Mouse (Mus musculus) forelimb bud, embryonic 11.5 days (tissue): ENCODE data around the gene Nrxn1.
A peak's percentile ranks its signal among the peaks of the same experiment; 100 is the strongest.

Experiments
- DNase-seq: peaks from one replicate; pipeline ENCODE4 v3.0.0-alpha.2; 2012; ENCODE audit warnings: low read depth, low spot score

Nrxn1 gene

DNA sequence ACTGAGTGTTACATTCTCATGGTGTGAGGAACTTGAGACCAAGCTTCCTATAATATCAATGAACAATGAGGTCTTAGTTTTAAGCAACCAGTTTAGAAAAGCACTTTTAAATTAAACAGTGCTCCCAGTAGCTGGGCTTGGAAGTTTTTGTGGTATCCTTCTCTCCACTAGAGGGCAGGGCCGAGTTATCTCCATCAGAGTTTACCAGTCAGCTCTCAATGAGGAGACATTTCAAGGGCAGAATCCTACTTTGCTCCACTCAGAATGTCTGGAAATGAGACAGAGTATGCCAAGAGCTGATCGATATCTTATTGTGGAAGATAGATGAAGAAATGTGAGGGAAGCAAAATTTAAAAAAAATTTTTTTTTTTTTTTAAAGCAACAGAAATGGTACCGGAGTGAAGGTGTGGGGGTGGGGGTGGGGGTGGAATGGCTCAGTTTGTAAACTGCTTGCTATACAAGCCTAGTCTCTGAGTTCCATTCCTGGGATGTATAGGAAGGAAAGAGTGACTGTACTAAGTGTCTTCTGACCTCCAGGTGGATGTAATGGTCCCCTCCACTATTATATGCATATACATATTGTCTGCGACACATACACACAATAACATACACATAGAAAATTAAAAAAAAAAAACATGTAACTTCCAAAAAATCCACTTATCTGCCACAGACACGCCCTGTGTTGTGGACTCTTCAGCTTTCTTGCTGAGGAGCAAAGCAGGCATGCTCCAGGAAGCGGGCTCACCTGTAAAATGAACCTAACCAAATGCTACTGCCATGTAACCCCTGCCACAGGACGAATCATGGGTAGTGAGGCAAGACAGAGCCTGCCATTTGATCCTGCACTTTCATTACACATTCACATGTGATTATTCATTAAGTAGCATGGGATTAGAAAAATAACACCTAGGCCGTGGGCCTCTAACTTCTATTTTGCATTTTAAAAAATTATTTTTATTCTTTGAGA is 283.4 kb downstream of the Nrxn1 start:
- peak; percentile 62 for DNase-seq

DNA sequence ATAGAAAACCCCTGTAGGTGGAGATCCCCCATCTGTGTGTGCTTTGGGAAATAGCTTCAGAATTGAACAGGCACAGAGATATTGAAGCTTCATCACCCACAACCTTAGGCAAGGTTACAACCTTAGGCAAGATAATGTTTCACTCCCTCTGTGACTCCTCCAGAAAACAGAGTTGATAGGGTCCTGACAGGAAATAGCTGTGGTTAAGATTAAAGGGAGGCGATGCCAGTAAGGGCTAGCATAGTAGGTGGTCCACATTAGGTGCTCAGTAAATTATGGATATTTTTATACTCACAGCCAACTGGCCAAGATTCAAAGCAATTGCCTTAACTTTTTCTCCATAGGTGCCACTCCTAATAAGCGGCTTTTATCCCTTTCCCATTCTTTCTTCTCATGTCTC is 284.6 kb downstream of the Nrxn1 start:
- no peak for DNase-seq

- no peak for DNase-seq
Measured at GRCm38 (mm10) chr17:90807199-90807598, 285.7 kb downstream of the Nrxn1 start.

DNA sequence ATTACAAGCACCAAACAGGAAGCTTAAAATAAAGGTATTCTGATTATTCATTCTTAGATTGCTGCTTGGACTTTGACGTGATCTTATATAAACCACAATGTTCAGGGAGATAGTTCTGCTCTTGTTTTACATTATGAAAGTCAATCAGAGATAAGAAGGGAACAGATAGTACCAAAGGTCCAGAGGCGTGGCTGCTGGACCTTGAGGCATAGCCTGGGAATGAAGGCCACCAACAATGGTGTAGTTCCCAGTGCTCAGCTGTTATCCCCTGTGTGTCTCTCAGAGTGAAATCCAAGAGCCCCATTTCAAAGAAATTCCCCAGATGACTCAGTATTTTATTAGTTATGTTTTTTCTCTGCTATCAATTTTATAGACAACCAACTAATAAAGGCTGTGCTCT is 294.2 kb downstream of the Nrxn1 start:
- no peak for DNase-seq

- no peak for DNase-seq
Measured at GRCm38 (mm10) chr17:90797659-90798288, 295.1 kb downstream of the Nrxn1 start.

DNA sequence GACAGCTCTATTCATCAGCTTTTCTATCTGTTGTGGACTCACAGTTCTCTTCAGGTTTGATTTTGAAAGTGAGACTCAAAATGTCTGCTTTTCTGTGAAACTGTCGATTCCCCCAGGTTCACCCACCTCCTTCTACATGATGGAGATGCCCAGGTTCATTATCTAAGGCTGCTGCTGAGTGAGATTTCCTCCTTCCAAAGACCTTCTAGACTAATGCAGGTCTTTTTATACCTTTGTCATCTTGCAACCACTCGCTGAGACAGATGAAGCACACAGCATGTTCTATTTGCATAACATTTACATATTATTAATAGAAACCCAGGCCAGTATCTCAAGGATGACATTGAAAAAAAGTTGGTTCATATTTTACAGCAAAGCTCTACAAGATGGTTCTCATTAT is 295.9 kb downstream of the Nrxn1 start:
- DNase-seq = no peak

DNA sequence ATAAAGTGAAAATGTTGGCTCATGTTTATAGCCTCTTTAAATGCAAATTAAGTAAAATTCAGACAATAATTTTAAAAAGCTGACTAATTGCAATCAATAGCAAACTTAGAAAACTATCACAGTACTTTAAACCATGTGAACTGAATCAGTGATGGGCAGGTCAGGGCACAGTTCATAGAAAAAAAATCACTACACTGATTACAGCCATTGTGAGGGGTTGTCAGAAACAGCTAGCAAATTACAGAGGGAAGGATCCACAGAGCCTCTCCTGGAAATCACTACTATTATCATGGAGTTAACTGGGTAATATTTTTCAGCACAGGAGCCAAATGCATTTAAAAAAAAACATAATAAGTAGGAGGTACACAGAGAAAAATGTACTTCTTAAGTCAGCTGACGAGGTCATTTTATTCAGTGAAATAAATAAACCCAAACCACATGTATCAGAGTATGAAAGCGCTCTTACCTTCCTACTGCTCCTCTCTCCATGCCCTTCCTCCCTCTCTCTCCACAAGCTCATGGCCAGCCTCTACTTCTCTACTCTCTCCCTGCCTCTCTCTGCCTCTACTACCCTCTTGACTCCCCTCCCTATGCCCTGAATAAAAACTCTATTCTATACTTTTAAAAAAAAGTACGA is 304.3 kb downstream of the Nrxn1 start:
- no peak for DNase-seq

DNA sequence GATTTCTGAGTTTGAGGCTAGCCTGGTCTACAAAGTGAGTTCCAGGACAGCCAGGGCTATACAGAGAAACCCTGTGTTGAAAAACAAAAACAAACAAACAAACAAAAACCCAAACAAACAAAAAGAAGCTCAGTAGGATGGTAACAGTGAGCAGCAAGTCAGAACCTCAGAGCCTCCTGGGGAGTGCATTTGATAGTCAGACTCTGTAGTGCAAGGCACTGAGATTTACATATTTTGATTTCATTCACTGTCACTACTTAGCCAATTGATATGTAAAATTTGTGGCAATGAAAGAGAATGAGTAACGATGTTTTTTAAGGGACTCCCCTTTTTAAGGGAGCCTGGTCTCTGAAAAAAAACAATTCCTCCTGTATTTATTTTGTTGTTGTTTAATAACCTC is 304.8 kb downstream of the Nrxn1 start:
- DNase-seq = no peak

DNA sequence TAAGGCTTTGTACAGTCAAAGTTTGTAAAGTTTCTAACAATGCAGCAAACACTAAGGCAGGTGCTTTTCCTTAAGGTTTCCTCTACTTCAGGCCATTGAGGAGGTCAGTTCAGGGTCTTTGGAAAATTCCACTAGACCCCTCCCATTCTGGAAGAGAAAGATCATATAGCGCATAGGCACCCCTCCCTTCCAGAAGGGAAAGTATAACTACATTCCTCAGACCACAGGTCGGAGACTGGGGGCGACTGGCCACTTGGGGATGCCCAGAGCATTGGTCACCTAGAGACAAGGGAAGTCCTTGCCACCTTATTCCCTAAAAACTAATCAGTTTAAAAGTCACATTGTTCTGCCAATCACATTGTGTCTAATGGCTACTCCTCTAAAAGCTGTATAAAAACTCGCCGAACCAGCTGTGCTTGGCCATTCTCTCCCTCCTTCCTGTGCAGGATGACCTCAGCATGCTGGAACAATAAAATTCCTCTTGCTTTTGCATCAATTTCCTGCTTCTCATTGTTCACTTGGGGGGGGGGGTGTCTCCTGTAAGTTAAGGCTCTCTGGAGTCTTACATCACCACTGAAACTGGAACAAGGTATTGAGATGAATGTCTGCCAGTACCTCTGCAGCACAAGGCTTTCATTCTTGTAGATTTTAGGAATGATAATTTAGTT is 305.6 kb downstream of the Nrxn1 start:
- DNase-seq = no peak

GRCm38 (mm10) chr17:90780481-90780880 is 312.4 kb downstream of the Nrxn1 start:
- DNase-seq = no peak

DNA sequence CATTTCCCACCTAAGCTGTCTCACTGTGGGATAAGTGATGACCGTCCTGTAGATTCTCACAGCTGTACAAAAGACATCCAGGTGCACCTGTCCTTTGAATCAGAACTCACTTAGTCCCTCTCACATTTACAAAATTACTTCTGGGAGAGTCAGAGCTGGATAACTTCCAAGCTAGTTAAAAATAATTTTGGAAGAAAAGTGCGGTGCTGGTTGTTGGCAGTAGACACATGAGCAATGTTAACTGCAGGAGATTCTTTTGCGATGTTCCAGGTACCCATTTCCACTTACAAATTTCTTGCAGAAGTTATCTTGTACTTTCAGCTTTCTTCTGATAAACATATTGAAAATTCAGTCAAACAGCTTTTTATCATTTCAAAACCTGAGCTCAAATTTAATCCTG is 317.5 kb downstream of the Nrxn1 start:
- DNase-seq = no peak

DNA sequence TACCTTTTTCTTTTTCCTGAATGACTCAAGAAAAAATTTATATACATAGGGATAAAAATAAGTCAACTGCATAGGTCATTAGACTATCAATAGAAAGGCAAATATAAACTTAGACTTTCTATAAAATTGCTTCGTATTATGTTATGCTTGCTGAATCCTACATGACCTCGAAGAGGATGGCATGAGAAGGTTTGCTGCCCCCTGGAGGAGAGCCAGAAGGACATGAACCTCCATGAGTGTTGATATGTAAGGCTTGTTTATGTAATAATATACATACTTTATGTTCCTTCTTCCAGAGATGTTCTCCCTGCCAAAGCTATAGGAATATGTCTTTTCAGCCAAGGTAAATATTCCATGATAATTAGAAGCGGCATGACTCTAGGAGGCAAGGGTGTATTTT is 319.6 kb downstream of the Nrxn1 start:
- DNase-seq = no peak

- DNase-seq = peak; percentile 33
Measured at GRCm38 (mm10) chr17:90768216-90768615, 324.7 kb downstream of the Nrxn1 start.

- no peak for DNase-seq
Measured at GRCm38 (mm10) chr17:90727124-90727523, 365.7 kb downstream of the Nrxn1 start.

DNA sequence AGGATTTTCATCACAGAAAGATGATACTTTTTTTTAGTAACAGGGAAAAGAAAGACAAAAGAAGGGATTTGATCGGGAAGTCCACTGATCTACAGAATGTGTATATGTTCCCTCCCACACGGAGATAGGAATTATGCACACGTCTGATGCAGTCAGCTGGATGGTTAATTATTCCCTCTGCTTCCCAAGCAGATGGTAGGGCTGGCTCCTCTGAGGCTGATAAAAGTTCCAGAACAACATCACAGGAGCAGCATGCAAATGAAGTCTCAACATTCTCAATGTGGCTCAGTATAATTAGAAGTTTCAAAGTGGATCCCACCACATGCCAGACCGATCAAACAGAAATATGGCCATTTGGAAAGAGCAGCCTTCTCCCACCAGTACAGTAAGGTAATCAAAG is 388.1 kb downstream of the Nrxn1 start:
- no peak for DNase-seq

DNA sequence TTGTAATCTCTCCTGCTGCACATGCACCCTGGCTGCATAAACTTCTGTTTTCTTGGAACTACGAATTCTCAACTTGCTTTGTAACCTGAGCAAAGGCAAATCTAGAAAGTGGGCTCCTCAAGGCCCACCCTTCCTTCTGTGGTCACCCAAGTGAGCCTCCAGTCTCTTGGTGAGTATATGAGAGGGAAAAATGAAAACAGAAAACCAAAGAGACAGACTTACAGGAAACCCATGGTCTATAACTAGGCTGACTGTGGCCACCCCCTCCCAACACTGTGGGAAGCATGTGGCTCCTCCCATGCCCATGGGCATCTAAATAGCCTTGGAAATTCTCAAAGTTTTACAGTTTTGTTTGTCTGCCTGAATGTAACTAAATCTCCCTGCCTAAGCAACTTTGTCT is 390.2 kb downstream of the Nrxn1 start:
- DNase-seq = no peak

- peak; percentile 40 for DNase-seq
Measured at GRCm38 (mm10) chr17:90696071-90696800, 396.6 kb downstream of the Nrxn1 start.

DNA sequence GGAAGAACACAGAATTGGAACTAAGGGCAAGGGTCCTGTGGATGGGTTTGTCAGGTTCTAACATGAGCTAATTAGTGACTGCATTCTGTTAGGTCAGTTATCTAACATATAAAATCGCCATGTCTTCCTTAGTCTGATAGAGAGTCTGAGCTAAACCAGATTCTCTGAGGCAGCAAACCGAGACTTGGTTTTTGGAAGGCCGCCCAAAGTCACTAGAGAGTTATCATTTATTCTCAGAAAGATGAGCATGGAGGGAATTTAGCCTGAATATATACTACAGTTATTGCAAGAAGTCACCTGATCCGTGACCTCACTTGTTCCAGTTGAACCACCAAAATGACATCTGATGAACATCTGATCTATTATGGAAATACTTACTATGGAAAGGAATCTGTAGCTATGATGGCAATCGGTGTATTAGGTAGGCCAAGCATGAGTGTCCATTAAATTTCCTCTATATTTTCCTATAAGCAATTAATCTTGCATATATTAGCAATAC is 397.7 kb downstream of the Nrxn1 start:
- no peak for DNase-seq

- DNase-seq = no peak
Measured at GRCm38 (mm10) chr17:90684172-90684571, 408.7 kb downstream of the Nrxn1 start.

DNA sequence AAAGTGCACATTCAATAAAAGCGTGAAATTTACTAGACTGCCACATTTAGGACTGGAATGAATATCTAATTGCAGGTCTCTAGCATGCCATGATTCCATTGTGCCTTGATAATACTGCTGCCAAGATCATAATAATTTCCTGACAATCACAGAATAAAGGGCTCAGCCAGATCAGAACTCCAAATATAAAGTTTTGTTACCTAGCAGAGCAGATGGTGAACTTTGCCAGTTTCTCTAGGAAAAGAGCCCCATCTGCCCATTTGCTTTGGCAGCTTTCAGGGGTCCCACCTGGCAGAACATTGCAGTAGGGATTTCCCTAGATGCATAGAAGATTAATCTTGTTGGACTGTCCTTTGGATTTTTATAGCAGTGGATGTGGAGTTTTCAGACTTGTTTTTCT is 411.9 kb downstream of the Nrxn1 start:
- DNase-seq = no peak

DNA sequence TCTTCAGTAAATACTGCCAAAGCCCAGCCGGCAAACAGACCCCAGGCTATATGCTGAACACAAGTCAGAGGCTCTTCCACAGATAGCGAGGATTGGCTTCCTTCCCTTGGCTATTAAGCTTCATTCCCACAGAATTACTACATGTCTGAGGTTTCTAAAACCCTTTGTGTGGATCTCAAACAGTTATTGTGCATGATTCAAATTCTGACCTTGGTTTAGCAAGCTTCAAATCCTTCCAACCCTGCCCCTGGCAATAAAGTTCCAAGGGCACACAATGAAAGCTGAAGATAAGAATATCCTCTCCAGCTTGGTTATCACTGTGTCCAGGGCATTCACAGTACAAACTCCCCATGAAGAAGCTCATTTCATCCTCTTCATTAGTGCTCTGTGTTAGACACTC is 416.2 kb downstream of the Nrxn1 start:
- no peak for DNase-seq
